Mouse (Mus musculus) stomach, embryonic 15.5 days (tissue): Measurements from ENCODE around the gene Tmem161a. TPM values are rescaled to one million over a fixed set of nuclear protein-coding genes. Genes with fewer than 3 reads are reported as not detected.
A peak's percentile ranks its signal among the peaks of the same experiment; 100 is the strongest.
"Not testable (repeated sequence)": the region's sequence is repeated elsewhere in the genome, so short reads cannot be mapped to it uniquely, and the experiment has no call there.

Source experiments
- ATAC-seq: fragments of 200-750 bp; cut with Nextera tagmentation; 2 replicates; pipeline ENCODE4 v1.8.0; 2017; ENCODE audit warnings: low read depth, moderate number of reproducible peaks, moderate TSS enrichment; ENCODE audit not compliant: insufficient read depth, low FRiP score
- H3K27ac ChIP-seq: fragments of 300-500 bp; sonication (generic); 2 replicates; pipeline ENCODE4 v1.5.1; 2015; ENCODE audit warnings: mild to moderate bottlenecking, inconsistent platforms
- H3K27me3 ChIP-seq: fragments of 300-500 bp; sonication (generic); replicated peaks from 2 replicates; pipeline ENCODE4 v1.6.1; 2015; ENCODE audit warnings: inconsistent platforms
- H3K36me3 ChIP-seq: fragments of 300-500 bp; sonication (generic); 2 replicates; pipeline ENCODE4 v1.6.1; 2015; ENCODE audit warnings: inconsistent platforms
- H3K4me1 ChIP-seq: fragments of 300-500 bp; sonication (generic); 2 replicates; pipeline ENCODE4 v1.6.1; 2015; ENCODE audit warnings: inconsistent platforms
- H3K4me2 ChIP-seq: fragments of 300-500 bp; sonication (generic); 2 replicates; pipeline ENCODE4 v1.6.1; 2015; ENCODE audit warnings: mild to moderate bottlenecking, inconsistent platforms
- H3K4me3 ChIP-seq: fragments of 300-500 bp; sonication (generic); replicated peaks from 2 replicates; pipeline ENCODE4 v1.5.1; 2015; ENCODE audit warnings: inconsistent platforms
- H3K9ac ChIP-seq: fragments of 300-500 bp; sonication (generic); 2 replicates; pipeline ENCODE4 v1.6.1; 2015; ENCODE audit warnings: inconsistent platforms
- H3K9me3 ChIP-seq: fragments of 300-500 bp; sonication (generic); 2 replicates; pipeline ENCODE4 v1.6.1; 2016; ENCODE audit warnings: inconsistent platforms
- WGBS: fragments of 180-500 bp; shearing (Covaris S2); methylation state at CpG from one replicate; pipeline ENCODE4 v1.1.7; 2015; 5-methylcytosine and 5-hydroxymethylcytosine counted together
- polyA plus RNA-seq: library from polyadenylated mRNA; unstranded; fragments of >200 nt; fragmentation: Nextera tagmentation; extraction: Ambion mirVana; gene quantifications from 2 replicates; pipeline ENCODE4 v1.2.1, GENCODE M21; 2015

Gene Tmem161a
- polyA plus RNA-seq, 1 experiment from 2014 or later: 54.4 TPM

DNA sequence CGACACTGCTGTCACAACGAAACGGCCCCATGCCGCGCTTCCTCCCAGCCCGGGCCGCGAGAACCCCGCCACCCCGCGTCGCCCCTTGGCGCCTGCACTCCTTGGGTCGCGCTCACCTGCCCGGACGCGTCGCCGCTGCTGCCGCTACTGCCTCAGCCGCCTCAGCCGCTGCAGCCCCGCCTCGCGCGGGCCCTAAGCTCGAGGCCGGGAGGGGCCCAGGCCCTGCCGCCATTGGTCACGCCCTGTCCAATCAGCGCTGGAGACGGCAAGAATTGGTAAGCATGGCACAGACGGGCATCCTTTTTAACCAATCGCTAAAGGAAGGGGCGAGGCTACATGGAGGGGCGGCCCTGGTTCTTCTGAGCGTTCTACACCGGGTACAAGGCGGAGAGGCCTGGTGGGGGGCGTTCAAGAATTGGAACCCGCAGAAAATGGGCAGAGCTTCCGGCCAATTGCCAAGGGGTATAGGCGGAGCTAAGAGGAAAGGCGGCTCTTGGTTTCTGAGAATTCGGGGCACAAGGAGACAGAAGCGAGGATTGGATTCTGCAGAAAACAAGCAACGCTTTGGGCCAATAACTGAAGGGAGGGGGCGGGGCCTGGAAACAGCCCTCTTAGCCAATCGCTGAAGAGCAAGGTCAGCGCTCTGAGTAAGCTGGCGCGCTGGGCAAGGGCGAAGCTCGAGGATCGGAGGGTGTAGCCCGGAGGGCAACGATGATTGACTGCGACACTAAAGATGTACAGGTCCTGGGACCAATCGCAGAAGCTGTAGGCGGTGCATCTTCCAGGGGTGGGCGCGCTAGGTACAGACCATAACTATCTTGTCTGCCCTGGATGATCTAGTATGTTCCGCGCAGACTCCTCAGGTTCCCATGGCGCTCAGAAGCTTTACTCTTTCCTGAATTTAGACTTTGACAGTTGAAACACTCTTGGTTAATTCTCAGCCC is 40.2 kb downstream of the Tmem161a start, which contains the start of gene Slc25a42:
Gene Slc25a42 (minus strand): TSS at position 194 of the 944 bp plus-strand sequence.
- peaks cover 6% of the 10 kb centered on the region; the same call in 1 of the 2 replicates for H3K4me1 ChIP-seq
- no peaks in the 10 kb centered on the region for H3K27me3 ChIP-seq
- H3K9me3 ChIP-seq: no peaks in the 10 kb centered on the region
- H3K36me3 ChIP-seq: no peaks in the 10 kb centered on the region
- peak within 1 kb of the TSS; percentile 47; the same call in 1 of the 2 replicates for H3K9ac ChIP-seq
- peak within 1 kb of the TSS; percentile 99 for H3K4me2 ChIP-seq
- H3K27ac ChIP-seq: peak within 1 kb of the TSS; percentile 60
- ATAC-seq: peak; percentile 97
- WGBS: under 1% methylated on average over 63 of the region's 66 CpGs
- H3K4me3 ChIP-seq: peak within 1 kb of the TSS; percentile 71

DNA sequence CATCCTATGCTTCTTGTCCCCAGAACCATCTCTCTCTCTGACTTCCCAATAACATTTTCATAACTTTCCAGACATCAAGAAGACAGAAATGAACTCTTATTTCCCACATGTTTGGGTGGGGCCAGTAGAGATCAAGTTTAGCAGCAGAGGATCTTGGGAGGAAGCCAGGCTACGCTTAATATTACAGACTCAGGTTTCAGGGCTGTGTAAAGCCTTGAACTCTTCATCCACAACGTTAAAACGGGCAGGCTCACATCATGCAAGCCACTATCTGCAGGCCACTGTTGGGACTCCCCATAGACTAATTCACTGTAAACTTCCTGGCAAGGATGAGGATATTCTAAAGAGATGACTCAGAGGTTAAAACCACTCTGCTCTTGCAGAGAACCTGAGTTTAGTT is 42.3 kb downstream of the Tmem161a start:
- Histone ChIP-seq H3K4me2 (no peak overlapping the region), H3K36me3 (no peaks in the 10 kb centered on the region), H3K27me3 (no peaks in the 10 kb centered on the region), H3K9me3 (no peaks in the 10 kb centered on the region), H3K4me3 (no peak overlapping the region), H3K9ac (no peak overlapping the region), H3K4me1 (peaks cover 6% of the 10 kb centered on the region; the same call in 1 of the 2 replicates), H3K27ac (no peak overlapping the region)
- no peak for ATAC-seq
- WGBS: 72% methylated on average over 3 of the region's 3 CpGs

DNA sequence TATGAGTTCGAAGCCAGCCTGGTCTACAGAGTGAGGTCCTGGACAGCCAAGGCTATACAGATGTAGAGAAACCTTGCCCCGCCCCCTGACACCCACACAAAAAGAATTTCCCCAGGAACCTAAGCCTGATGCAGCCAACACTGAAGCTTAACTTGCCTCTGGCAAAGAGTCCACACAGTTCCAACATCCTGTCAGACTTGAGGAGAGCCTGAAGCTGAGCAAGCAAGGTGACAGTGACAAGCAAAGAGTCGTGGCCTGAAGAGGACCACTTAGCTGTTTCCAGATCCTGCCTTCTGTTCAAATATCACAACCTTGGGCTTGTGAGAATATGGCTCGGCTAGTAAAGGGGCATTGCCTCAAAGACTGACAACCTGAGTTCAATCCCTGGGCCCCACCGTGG is 42.9 kb downstream of the Tmem161a start:
- H3K4me2 ChIP-seq: no peak overlapping the region
- WGBS: 70% methylated on average over 5 of the region's 5 CpGs
- H3K27me3 ChIP-seq: no peaks in the 10 kb centered on the region
- peaks cover 6% of the 10 kb centered on the region; the same call in 1 of the 2 replicates for H3K4me1 ChIP-seq
- no peak for ATAC-seq
- H3K9ac ChIP-seq: no peak overlapping the region
- H3K9me3 ChIP-seq: no peaks in the 10 kb centered on the region
- no peak overlapping the region for H3K27ac ChIP-seq
- H3K4me3 ChIP-seq: no peak overlapping the region
- no peaks in the 10 kb centered on the region for H3K36me3 ChIP-seq

DNA sequence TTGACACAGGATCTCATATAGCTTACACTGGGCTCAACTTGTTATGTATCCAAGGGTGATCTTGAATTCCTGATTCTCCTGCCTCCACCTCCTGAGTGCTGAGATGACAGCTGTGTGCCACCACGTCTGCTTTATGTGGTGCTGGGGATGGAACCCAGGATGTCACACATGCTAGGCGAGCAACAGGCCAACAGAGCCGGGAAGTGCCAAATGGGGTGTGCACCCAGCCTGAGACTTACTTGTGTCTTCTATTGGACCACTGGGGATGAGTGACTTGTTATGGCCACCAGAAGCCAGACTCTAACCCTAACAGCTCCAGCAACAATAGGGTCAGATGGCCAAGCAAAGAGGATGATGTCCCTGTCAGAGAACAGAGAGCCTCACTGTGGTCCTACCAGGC is 44.0 kb downstream of the Tmem161a start:
- not testable (repeated sequence) for H3K27ac ChIP-seq, ATAC-seq

DNA sequence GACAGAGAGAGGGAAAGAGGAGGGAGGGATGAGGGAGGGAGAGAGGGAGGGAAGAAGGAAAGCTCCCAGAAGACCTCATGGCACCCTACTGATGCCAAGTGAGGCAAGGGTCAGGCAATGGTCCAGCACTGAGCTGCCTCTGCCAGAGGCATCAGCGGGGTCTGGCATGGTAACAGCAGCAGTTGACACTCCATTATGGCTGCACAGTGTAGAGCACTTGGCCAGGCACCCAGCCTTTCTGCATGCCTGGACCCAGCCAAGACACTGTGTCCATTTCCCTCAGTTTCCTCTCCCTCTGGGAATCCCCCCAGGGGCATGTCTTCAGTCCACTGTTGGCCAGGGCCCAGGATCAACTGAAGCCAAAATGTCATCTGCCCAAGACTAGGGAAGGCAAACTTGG is 44.4 kb downstream of the Tmem161a start:
- Histone ChIP-seq H3K9ac (no peak overlapping the region), H3K4me3 (no peak overlapping the region), H3K27ac (no peak overlapping the region), H3K9me3 (no peaks in the 10 kb centered on the region), H3K4me2 (no peak overlapping the region), H3K27me3 (no peaks in the 10 kb centered on the region), H3K4me1 (no peaks in the 10 kb centered on the region), H3K36me3 (no peaks in the 10 kb centered on the region)
- ATAC-seq: no peak
- 61% methylated on average over 1 of the region's 1 CpGs for WGBS

More for the DNA sequence above, 44.0 kb downstream of the Tmem161a start:
- not testable (repeated sequence) for H3K36me3 ChIP-seq, H3K4me2 ChIP-seq, H3K9me3 ChIP-seq, H3K9ac ChIP-seq, H3K27me3 ChIP-seq, H3K4me1 ChIP-seq, H3K4me3 ChIP-seq
- 73% methylated on average over 3 of the region's 3 CpGs for WGBS

DNA sequence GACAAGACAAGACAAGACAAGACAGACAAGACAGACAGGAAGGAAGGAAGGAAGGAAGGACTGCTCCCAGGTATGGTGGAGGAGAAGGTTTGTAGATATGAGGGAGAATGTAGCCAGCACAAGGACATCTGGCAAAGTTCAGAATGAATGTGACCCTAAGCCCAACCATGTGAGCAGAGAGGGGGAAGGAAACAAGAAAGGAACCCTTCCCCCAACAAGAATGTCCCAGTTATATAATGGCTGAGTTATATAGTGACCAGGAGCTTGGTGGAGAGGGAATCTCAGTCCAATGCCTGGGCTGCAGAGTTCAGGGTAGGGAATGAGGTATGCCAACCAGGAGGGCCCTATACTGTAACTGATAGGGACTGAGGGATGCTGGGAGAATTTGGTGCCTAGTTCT is 45.3 kb downstream of the Tmem161a start:
- Histone ChIP-seq H3K4me1 (no peaks in the 10 kb centered on the region), H3K27me3 (no peaks in the 10 kb centered on the region), H3K4me2 (no peak overlapping the region), H3K9ac (no peak overlapping the region), H3K27ac (no peak overlapping the region), H3K9me3 (no peaks in the 10 kb centered on the region), H3K4me3 (no peak overlapping the region), H3K36me3 (peaks cover 6% of the 10 kb centered on the region; the same call in 1 of the 2 replicates)
- ATAC-seq: no peak

DNA sequence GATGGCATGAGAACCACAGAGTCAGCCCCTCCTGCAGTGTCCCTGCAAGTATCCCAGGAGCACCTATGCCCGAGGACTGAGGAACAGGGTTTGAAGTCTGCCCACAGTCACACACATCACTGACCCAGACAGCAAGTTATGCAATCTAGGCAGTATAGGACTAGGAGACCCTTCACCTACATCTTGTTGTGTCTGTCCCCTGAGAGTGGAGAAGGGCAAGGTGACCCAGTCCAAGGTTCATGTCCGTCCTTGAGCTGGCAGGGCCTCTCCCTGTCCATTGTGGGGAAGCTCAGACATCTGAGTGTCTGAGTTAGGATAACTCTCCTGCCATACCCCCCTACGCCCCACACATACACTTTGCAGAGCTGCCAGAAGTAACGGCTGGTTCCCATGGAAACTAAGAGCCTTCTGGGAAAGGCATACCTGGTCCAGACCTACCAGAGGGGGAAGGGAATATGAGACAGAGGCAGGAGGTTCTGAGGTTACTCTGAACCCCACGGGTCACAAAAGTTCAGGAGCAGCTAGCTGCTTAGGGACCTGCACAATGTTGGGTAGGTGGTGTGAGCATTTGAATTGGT is 47.0 kb downstream of the Tmem161a start:
- no peaks in the 10 kb centered on the region for H3K4me1 ChIP-seq
- no peak overlapping the region for H3K27ac ChIP-seq
- no peak overlapping the region for H3K9ac ChIP-seq
- H3K4me2 ChIP-seq: no peak overlapping the region
- no peak for ATAC-seq
- no peaks in the 10 kb centered on the region for H3K27me3 ChIP-seq
- no peaks in the 10 kb centered on the region for H3K9me3 ChIP-seq
- H3K36me3 ChIP-seq: peaks cover 15% of the 10 kb centered on the region; the same call in 1 of the 2 replicates
- 39% methylated on average over 5 of the region's 5 CpGs for WGBS
- H3K4me3 ChIP-seq: no peak overlapping the region

DNA sequence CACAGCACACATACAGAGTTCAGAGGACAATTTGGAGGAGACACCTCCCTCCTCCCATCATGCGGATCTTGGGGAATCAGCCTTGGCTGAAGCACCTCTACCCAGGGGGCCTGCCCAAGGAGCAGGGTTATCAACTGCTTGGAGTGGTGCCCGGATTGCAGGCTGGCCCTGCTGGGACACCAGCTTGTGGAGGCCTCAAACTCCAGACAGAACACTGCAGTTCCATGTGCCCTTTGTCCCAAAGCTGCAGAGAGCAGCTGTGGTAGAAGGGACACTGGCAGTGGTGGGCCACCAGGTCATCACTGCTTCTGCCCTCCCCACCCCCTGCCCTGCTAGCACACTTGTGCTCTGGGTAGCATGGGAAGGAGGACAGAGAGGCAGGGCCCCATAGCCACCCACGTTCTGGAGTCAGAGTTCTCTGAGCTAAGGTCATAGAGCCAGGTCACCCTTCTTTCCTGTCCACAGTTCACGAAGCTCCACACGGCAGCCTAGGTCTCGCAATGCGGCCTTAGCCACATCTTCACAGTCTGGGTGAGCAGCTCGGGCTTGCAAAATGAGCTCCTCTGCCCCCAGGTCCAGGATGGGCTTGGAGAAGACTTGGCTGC is 48.2 kb downstream of the Tmem161a start:
- 79% methylated on average over 8 of the region's 8 CpGs for WGBS
- H3K9ac ChIP-seq: no peak overlapping the region
- no peak overlapping the region for H3K4me2 ChIP-seq
- H3K4me1 ChIP-seq: no peaks in the 10 kb centered on the region
- no peak for ATAC-seq
- no peak overlapping the region for H3K27ac ChIP-seq
- H3K9me3 ChIP-seq: no peaks in the 10 kb centered on the region
- no peaks in the 10 kb centered on the region for H3K27me3 ChIP-seq
- peaks cover 15% of the 10 kb centered on the region; the same call in 1 of the 2 replicates for H3K36me3 ChIP-seq
- no peak overlapping the region for H3K4me3 ChIP-seq

DNA sequence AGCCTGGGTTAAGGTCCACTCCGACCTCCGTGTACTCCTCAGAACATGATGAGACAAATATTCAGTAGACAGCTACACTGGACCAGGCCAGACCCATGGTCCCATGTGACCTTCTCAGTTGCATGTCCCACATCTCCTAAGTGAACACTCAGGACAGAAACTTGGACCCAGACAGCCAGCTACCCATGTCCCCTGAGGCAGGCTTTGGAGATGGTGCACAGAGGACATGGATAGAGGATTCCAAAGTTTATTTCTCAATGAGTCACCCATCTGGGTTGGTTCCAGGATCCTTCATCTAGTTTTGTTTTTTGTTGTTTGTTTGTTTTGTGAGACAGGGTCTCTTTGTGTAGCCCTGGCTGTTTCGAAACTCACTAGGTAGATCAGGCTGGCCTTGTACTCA is 48.8 kb downstream of the Tmem161a start:
- H3K27ac ChIP-seq: no peak overlapping the region
- no peaks in the 10 kb centered on the region for H3K9me3 ChIP-seq
- peaks cover 15% of the 10 kb centered on the region; the same call in 1 of the 2 replicates for H3K36me3 ChIP-seq
- no peak for ATAC-seq
- H3K4me3 ChIP-seq: no peak overlapping the region
- no peak overlapping the region for H3K9ac ChIP-seq
- H3K4me2 ChIP-seq: no peak overlapping the region
- 96% methylated on average over 3 of the region's 3 CpGs for WGBS
- H3K27me3 ChIP-seq: no peaks in the 10 kb centered on the region
- no peaks in the 10 kb centered on the region for H3K4me1 ChIP-seq

DNA sequence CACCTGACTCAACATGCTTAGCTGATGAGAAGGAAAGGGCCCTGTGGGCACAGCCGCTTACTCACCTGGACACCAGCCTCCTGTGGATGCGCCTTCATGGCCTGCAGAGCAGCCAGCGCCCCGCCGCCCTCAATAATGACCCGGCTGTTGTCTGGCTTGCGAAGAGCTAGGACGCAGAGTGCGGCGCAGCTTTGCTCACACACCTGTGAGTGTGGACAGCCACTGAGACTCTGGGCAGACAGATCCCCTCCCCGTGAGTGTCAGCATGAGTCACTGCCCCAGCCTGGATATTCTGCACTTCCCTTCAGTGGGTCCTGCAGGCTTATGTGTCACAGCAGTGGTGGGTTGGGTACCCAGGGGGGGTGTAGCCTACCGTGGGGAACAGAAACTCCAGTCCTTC is 49.9 kb downstream of the Tmem161a start:
- H3K27me3 ChIP-seq: no peaks in the 10 kb centered on the region
- H3K4me3 ChIP-seq: no peak overlapping the region
- no peak overlapping the region for H3K9ac ChIP-seq
- H3K36me3 ChIP-seq: peaks cover 15% of the 10 kb centered on the region; the same call in 1 of the 2 replicates
- no peak for ATAC-seq
- H3K4me1 ChIP-seq: no peaks in the 10 kb centered on the region
- WGBS: 89% methylated on average over 12 of the region's 12 CpGs
- no peaks in the 10 kb centered on the region for H3K9me3 ChIP-seq
- H3K27ac ChIP-seq: no peak overlapping the region
- H3K4me2 ChIP-seq: no peak overlapping the region

DNA sequence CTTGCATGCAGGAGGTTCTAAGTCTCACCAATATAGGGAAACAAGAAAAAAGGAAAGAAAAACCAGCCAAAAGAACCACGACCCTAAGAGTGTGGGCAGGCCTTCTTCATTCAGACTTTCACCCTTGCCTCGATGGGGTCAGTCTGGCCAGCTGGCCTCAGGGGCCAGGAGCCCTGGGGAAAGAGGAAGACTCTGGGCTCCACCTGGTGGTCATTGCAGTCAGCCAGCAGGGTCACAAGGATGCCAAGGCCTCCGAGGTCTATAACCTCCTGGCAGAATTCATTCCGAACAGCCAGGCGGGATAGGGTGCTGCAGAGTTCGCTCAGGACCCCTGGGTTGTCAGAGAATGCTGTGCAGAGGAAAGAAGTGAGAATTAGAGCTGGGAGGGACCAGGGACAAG is 51.2 kb downstream of the Tmem161a start:
- Histone ChIP-seq H3K9ac (no peak overlapping the region), H3K9me3 (no peaks in the 10 kb centered on the region), H3K36me3 (peaks cover 15% of the 10 kb centered on the region; the same call in 1 of the 2 replicates), H3K4me2 (no peak overlapping the region), H3K27ac (no peak overlapping the region), H3K4me1 (no peaks in the 10 kb centered on the region), H3K4me3 (no peak overlapping the region), H3K27me3 (no peaks in the 10 kb centered on the region)
- WGBS: 47% methylated on average over 6 of the region's 6 CpGs
- no peak for ATAC-seq

DNA sequence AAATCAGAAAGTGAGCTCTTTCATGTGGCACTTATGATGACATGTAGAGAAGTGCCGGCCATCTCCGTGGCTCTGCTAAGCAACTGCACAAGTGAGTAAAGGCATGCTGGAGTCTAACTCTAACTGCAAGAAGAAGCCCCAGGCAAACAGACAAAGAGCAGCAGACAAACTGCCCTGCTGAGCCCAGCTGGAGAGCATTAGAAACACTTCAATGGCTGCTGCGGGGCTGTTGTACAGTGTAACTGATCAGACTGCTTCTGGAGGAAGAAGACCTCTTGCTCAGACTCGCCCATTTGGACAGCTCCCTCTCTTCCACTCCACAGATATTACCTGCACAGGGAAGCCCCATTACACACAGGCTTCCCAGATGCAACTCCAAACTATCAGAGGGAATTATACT is 55.8 kb downstream of the Tmem161a start:
- H3K27ac ChIP-seq: no peak overlapping the region
- no peaks in the 10 kb centered on the region for H3K27me3 ChIP-seq
- ATAC-seq: no peak
- H3K9ac ChIP-seq: no peak overlapping the region
- 74% methylated on average over 4 of the region's 4 CpGs for WGBS
- no peak overlapping the region for H3K4me3 ChIP-seq
- peaks cover 4% of the 10 kb centered on the region; the same call in 1 of the 2 replicates for H3K36me3 ChIP-seq
- H3K9me3 ChIP-seq: no peaks in the 10 kb centered on the region
- no peaks in the 10 kb centered on the region for H3K4me1 ChIP-seq
- no peak overlapping the region for H3K4me2 ChIP-seq
